Mouse (Mus musculus): ENCODE results near the gene Pygl. TPM values are rescaled to one million over a fixed set of nuclear protein-coding genes. Genes with fewer than 3 reads are reported as not detected.

The Pygl gene
- 25.0 and 27.9 TPM in 2 replicates for polyA plus RNA-seq (2014; fragmentation: Nextera tagmentation; extraction: Ambion mirVana)

DNA sequence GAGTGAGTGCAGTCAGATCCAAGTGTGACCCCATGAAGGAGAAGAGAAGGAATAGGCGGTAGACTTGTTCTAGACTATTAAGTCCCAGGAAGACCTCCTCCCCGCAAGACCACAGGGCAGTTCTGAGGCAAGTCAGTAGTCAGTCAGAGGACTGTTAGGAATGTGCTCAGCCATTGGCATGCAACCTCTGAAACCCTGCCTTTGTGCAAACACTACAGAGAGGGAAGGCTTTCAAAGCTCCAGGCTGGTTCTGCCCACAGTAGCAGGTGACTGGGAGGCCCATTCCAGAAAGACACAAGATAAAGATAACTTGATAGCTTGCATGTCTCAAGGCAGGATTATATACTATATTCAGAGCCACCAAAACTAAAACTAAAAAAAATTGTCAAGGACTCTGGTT is at the start of gene Pygl:
Gene Pygl, minus strand, starts transcription at position 195 of the 400 bp plus-strand sequence.
- Histone ChIP-seq H3K4me3 (ENCODE audit: low read depth, low read length) (no peak within 1 kb of the TSS), H3K27ac (ENCODE audit: low read depth) (no peak within 1 kb of the TSS), H3K9me3 (ENCODE audit: control insufficient read depth, low read length) (no peaks in the 10 kb centered on the region), H3K27me3 (replicated peaks; ENCODE audit: control insufficient read depth, insufficient read depth, low read length) (no peaks in the 10 kb centered on the region), H3K36me3 (ENCODE audit: control insufficient read depth, insufficient read depth, low read length) (no peaks in the 10 kb centered on the region), H3K9ac (ENCODE audit: low read length) (no peak within 1 kb of the TSS), H3K4me2 (ENCODE audit: low read length) (no peak within 1 kb of the TSS), H3K4me1 (replicated peaks; ENCODE audit: control insufficient read depth, insufficient read depth, low read length) (peaks cover 13% of the 10 kb centered on the region)
- DNase-seq (ENCODE audit: low spot score) (no peak), ATAC-seq (replicated peaks; ENCODE audit: low FRiP score, low TSS enrichment, low read depth) (no peak)
- 83% methylated on average over 2 of the region's 2 CpGs for WGBS

DNA sequence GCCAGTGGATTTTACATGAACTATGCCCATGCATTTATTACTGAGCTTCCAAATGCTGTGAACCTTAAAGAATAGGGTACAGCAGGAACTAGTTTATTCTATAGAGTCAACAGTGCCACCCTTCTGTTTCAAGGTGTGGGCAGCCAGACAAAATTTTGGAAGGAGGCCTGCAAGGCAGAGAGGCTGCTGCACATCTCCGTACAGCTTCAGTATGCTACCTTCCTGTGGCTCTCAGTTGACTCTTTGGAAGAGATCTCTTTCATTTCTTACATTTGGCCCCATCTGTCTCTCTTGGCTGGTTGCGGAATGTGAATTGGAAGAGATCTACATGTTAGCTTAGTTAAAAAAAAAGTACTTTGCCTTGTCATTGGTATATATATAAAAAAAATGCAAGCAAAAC is 49.6 kb upstream of the Pygl start:
- Histone ChIP-seq H3K4me2 (ENCODE audit: low read length) (no peak overlapping the region), H3K9ac (ENCODE audit: low read length) (no peak overlapping the region), H3K9me3 (ENCODE audit: control insufficient read depth, low read length) (no peaks in the 10 kb centered on the region), H3K4me3 (ENCODE audit: low read depth, low read length) (no peak overlapping the region), H3K4me1 (replicated peaks; ENCODE audit: control insufficient read depth, insufficient read depth, low read length) (no peaks in the 10 kb centered on the region), H3K36me3 (ENCODE audit: control insufficient read depth, insufficient read depth, low read length) (no peaks in the 10 kb centered on the region), H3K27ac (ENCODE audit: low read depth) (no peak overlapping the region), H3K27me3 (replicated peaks; ENCODE audit: control insufficient read depth, insufficient read depth, low read length) (no peaks in the 10 kb centered on the region)
- 92% methylated on average over 2 of the region's 2 CpGs for WGBS
- ATAC-seq (replicated peaks; ENCODE audit: low FRiP score, low TSS enrichment, low read depth) = no peak
- DNase-seq (ENCODE audit: low spot score) = no peak

DNA sequence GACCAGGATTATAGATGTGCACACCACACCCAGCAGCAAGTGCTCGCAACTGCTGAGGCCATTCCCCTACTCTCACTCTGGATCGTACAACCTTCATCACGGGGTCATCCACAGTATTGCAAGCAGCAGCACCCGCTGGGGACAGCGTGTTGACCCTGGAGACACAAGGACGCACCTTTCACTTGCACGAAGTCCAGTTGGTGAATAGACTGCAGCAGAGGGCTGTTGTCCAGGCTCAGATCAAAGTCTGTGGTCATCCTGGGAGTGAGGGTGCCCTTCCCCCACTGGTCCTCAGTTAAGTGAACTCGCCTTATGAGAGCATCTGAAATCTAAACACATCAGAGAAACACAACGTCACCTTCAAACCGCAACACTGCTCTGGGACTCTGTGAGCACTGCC is 49.1 kb upstream of the Pygl start:
- WGBS = 76% methylated on average over 10 of the region's 10 CpGs
- Histone ChIP-seq H3K27ac (ENCODE audit: low read depth) (no peak overlapping the region), H3K27me3 (replicated peaks; ENCODE audit: control insufficient read depth, insufficient read depth, low read length) (no peaks in the 10 kb centered on the region), H3K4me2 (ENCODE audit: low read length) (no peak overlapping the region), H3K9ac (ENCODE audit: low read length) (no peak overlapping the region), H3K36me3 (ENCODE audit: control insufficient read depth, insufficient read depth, low read length) (no peaks in the 10 kb centered on the region), H3K4me3 (ENCODE audit: low read depth, low read length) (no peak overlapping the region), H3K9me3 (ENCODE audit: control insufficient read depth, low read length) (no peaks in the 10 kb centered on the region), H3K4me1 (replicated peaks; ENCODE audit: control insufficient read depth, insufficient read depth, low read length) (no peaks in the 10 kb centered on the region)
- DNase-seq (ENCODE audit: low spot score) = no peak
- ATAC-seq (replicated peaks; ENCODE audit: low FRiP score, low TSS enrichment, low read depth) = no peak

DNA sequence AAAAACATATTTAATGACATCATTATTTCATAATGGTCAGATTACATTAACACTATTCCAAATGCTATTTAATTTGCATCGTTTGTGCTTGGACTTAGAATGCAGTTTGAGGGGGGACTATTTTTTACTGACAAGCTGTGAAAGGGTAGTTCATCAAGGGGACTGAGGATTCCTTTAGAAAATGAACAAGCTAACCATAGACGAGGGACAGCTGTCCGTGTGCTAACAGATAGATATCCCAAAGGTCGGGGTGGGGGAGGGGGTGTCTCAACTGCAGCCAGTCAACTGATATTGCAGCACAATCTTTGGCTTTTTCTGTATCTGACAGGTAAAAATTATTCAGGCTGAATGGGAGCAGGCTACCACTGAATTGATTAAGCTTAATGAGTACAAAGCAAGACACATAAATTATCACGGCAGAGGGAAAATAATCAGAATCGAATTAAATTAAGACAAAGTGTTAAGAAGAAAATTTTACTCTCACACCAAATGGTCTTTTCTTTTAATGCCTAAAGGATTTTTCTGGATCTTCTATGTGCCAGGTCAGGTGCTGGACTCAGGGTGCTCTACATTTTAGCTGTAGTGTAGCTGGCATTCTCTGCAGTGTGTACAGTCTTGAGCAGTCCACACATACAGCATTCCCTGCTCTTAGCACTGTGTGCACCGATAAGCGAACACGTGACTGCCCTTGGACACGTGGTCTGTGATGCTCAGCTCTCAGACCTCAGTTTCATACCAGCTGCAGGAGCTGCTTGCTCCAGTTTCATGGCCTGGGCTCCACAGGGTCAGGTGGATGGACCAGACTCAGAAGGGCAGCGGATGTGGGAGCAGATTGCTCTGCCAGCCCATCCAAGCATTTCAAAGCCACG is 46.0 kb upstream of the Pygl start:
- Histone ChIP-seq H3K27me3 (replicated peaks; ENCODE audit: control insufficient read depth, insufficient read depth, low read length) (no peaks in the 10 kb centered on the region), H3K9me3 (ENCODE audit: control insufficient read depth, low read length) (no peaks in the 10 kb centered on the region), H3K36me3 (ENCODE audit: control insufficient read depth, insufficient read depth, low read length) (no peaks in the 10 kb centered on the region), H3K4me3 (ENCODE audit: low read depth, low read length) (no peak overlapping the region), H3K4me1 (replicated peaks; ENCODE audit: control insufficient read depth, insufficient read depth, low read length) (no peaks in the 10 kb centered on the region), H3K27ac (ENCODE audit: low read depth) (no peak overlapping the region), H3K4me2 (ENCODE audit: low read length) (no peak overlapping the region), H3K9ac (ENCODE audit: low read length) (no peak overlapping the region)
- WGBS = 69% methylated on average over 12 of the region's 12 CpGs
- no peak for ATAC-seq (replicated peaks; ENCODE audit: low FRiP score, low TSS enrichment, low read depth)
- no peak for DNase-seq (ENCODE audit: low spot score)

DNA sequence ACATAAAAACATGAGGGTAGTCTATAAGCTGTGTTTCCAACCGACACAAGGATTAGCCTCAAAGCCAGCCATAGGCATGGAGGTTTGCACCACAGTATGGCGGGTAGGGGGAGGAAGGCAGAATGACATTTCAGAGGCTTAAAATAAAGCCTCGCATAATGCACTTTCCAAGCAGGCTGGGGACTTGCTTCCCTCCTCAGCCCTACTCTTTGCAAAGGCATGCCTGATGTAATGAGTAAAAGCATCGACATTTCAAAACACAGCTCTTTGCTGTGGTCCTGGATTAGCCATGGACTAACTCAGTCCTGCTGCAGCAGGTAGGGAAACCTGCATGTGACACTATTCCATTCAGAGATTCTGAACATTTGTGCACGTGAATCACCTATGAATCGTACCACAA is 38.4 kb upstream of the Pygl start:
- no peak for ATAC-seq (replicated peaks; ENCODE audit: low FRiP score, low TSS enrichment, low read depth)
- WGBS = 84% methylated on average over 6 of the region's 6 CpGs

DNA sequence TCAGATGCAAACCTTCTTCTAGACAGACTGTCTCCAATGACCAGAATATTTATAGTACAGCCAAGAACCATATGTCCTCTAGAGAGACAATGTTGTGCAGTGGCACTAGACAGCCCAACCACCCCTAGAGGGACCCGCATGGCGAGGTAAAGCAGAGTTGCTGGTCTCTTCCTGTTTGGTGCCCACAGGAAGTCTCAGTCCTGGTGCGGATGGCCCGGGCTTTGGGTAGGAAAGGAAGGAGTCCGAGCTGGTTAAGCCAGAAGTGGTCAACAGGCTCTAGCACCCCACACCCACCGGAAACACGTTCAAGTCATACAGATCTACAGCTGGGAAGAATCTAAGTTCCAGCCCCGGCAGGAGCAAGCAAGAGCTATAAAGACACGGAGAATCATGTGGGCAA is 36.0 kb upstream of the Pygl start:
- no peaks in the 10 kb centered on the region for H3K9me3 ChIP-seq (ENCODE audit: control insufficient read depth, low read length)
- H3K36me3 ChIP-seq (ENCODE audit: control insufficient read depth, insufficient read depth, low read length) = no peaks in the 10 kb centered on the region
- no peaks in the 10 kb centered on the region for H3K27me3 ChIP-seq (replicated peaks; ENCODE audit: control insufficient read depth, insufficient read depth, low read length)
- no peaks in the 10 kb centered on the region for H3K4me1 ChIP-seq (replicated peaks; ENCODE audit: control insufficient read depth, insufficient read depth, low read length)
- DNase-seq (ENCODE audit: low spot score) = no peak
- 88% methylated on average over 9 of the region's 9 CpGs for WGBS
- H3K9ac ChIP-seq (ENCODE audit: low read length) = no peak overlapping the region
- no peak overlapping the region for H3K27ac ChIP-seq (ENCODE audit: low read depth)
- no peak overlapping the region for H3K4me3 ChIP-seq (ENCODE audit: low read depth, low read length)
- ATAC-seq (replicated peaks; ENCODE audit: low FRiP score, low TSS enrichment, low read depth) = no peak
- H3K4me2 ChIP-seq (ENCODE audit: low read length) = no peak overlapping the region

More for the DNA sequence above, 38.4 kb upstream of the Pygl start:
- Histone ChIP-seq H3K27me3 (replicated peaks; ENCODE audit: control insufficient read depth, insufficient read depth, low read length) (no peaks in the 10 kb centered on the region), H3K27ac (ENCODE audit: low read depth) (no peak overlapping the region), H3K4me2 (ENCODE audit: low read length) (no peak overlapping the region), H3K4me1 (replicated peaks; ENCODE audit: control insufficient read depth, insufficient read depth, low read length) (no peaks in the 10 kb centered on the region), H3K9me3 (ENCODE audit: control insufficient read depth, low read length) (no peaks in the 10 kb centered on the region), H3K9ac (ENCODE audit: low read length) (no peak overlapping the region), H3K36me3 (ENCODE audit: control insufficient read depth, insufficient read depth, low read length) (no peaks in the 10 kb centered on the region), H3K4me3 (ENCODE audit: low read depth, low read length) (no peak overlapping the region)
- no peak for DNase-seq (ENCODE audit: low spot score)

DNA sequence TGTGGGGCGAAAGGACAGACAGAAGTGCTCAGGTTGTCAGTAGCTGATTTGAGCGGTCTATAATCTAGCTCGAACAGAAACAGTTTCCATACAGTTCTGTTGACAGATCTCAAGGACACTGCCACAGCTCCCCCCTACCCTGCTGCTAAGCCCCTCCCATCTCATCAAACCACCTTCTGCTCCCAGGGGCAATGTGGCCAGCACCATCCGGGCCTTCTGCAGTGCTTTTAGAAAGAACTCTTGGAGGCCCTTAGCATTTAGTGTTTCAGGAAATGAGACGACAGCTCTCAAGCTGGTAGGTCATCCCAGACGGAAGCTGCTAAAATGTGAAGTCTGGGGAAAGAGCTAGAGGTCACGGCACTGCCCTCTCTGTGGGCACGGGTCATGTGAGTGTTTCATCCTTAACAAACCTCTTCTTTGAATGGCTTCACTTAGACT is 35.2 kb upstream of the Pygl start:
- no peak for ATAC-seq (replicated peaks; ENCODE audit: low FRiP score, low TSS enrichment, low read depth)
- 56% methylated on average over 8 of the region's 8 CpGs for WGBS

DNA sequence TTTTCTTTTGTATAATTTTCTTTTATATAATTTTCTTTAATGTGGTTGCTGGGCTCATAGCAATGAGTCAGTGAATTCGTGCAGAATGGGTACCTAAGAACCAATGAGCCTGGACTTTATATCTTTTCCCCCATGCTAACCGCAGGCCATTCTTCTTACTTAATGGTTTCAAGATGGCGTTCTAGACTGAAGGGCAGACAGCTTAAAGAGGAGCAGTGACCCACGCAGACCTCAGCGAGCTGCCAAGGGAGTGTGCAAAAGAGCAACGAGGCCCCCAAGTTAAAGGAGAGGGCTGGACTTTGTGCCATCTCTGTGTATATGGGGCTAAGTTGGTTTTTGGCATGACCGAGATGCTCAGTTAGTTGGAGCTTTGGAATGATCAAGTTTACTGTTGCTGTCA is 32.4 kb upstream of the Pygl start:
- no peak overlapping the region for H3K4me2 ChIP-seq (ENCODE audit: low read length)
- no peaks in the 10 kb centered on the region for H3K9me3 ChIP-seq (ENCODE audit: control insufficient read depth, low read length)
- WGBS = 77% methylated on average over 7 of the region's 7 CpGs
- no peak overlapping the region for H3K9ac ChIP-seq (ENCODE audit: low read length)
- no peak for DNase-seq (ENCODE audit: low spot score)
- no peak overlapping the region for H3K4me3 ChIP-seq (ENCODE audit: low read depth, low read length)
- no peaks in the 10 kb centered on the region for H3K4me1 ChIP-seq (replicated peaks; ENCODE audit: control insufficient read depth, insufficient read depth, low read length)
- no peaks in the 10 kb centered on the region for H3K36me3 ChIP-seq (ENCODE audit: control insufficient read depth, insufficient read depth, low read length)
- no peaks in the 10 kb centered on the region for H3K27me3 ChIP-seq (replicated peaks; ENCODE audit: control insufficient read depth, insufficient read depth, low read length)
- ATAC-seq (replicated peaks; ENCODE audit: low FRiP score, low TSS enrichment, low read depth) = no peak
- no peak overlapping the region for H3K27ac ChIP-seq (ENCODE audit: low read depth)

More for the DNA sequence above, 35.2 kb upstream of the Pygl start:
- Histone ChIP-seq H3K36me3 (ENCODE audit: control insufficient read depth, insufficient read depth, low read length) (no peaks in the 10 kb centered on the region), H3K9ac (ENCODE audit: low read length) (no peak overlapping the region), H3K4me1 (replicated peaks; ENCODE audit: control insufficient read depth, insufficient read depth, low read length) (no peaks in the 10 kb centered on the region), H3K9me3 (ENCODE audit: control insufficient read depth, low read length) (no peaks in the 10 kb centered on the region), H3K27me3 (replicated peaks; ENCODE audit: control insufficient read depth, insufficient read depth, low read length) (no peaks in the 10 kb centered on the region), H3K27ac (ENCODE audit: low read depth) (no peak overlapping the region), H3K4me2 (ENCODE audit: low read length) (no peak overlapping the region), H3K4me3 (ENCODE audit: low read depth, low read length) (no peak overlapping the region)
- DNase-seq (ENCODE audit: low spot score) = no peak
